Mouse (Mus musculus): Measurements from ENCODE around the gene Gm44790. TPM values are rescaled to one million over a fixed set of nuclear protein-coding genes. Genes with fewer than 3 reads are reported as not detected.

Gm44790 gene
- total and polyA plus RNA-seq, 3 experiments: 0.29 to 0.77 TPM; not detected in 1

GRCm38 (mm10) chr6:86438272-86439118 is 12.0 kb downstream of the Gm44790 start, which contains the start of gene C87436 (continued):
- peak; percentile 98 for TF ChIP-seq MXI1 (IDR thresholded peaks at IDR 0.05; ENCODE audit: low read depth, low read length)
- TF ChIP-seq POLR2A (IDR thresholded peaks at IDR 0.05; ENCODE audit: control insufficient read depth in 1 of 2, insufficient read depth in 1 of 2, low read depth in 1 of 2, low read length in 2 of 2, poor library complexity in 1 of 2): peak; percentile 22 to 85
- TF ChIP-seq ZC3H11A (IDR thresholded peaks at IDR 0.05; ENCODE audit: low read depth, low read length): 0 out of 2 replicates have a peak, but pooled peaks have one; percentile 0
- TF ChIP-seq BHLHE40 (IDR thresholded peaks at IDR 0.05; ENCODE audit: borderline replicate concordance, low read depth, low read length): peak; percentile 63; the same call in 1 of the 2 replicates
- peak; percentile 92 for TF ChIP-seq POLR2AphosphoS2 (IDR thresholded peaks at IDR 0.05; ENCODE audit: low read length)
- peak; percentile 95 for TF ChIP-seq MAX (IDR thresholded peaks at IDR 0.05; ENCODE audit: low read length)
- no peak for TF ChIP-seq MAZ (IDR thresholded peaks at IDR 0.05; ENCODE audit: low read depth, low read length)
- peak; percentile 37; the same call in 1 of the 2 replicates for TF ChIP-seq ETS1 (IDR thresholded peaks at IDR 0.05; ENCODE audit: low read depth, low read length)

GRCm38 (mm10) chr6:86439119-86439496 is 12.7 kb downstream of the Gm44790 start:
- Histone ChIP-seq H3K4me1 (ENCODE audit: control insufficient read depth in 1 of 2, insufficient read depth in 2 of 2, low read length in 2 of 2) (peaks cover 0 to 10% of the 10 kb centered on the region in 2 experiments; a peak in 2 of 4 replicates), H3K9me3 (replicated peaks; ENCODE audit: insufficient read depth, low read length) (no peaks in the 10 kb centered on the region), H3K27me3 (ENCODE audit: control insufficient read depth in 1 of 2, insufficient read depth in 2 of 2, low read length in 2 of 2) (no peaks in the 10 kb centered on the region), H3K79me2 (ENCODE audit: control insufficient read depth, insufficient read depth, low read length, poor library complexity) (peaks cover 15% of the 10 kb centered on the region), H3K4me3 (ENCODE audit: control insufficient read depth in 1 of 2, insufficient read depth in 1 of 2, low read depth in 2 of 2, low read length in 2 of 2) (peak overlapping the region; percentile 80 to 99), H3K27ac (ENCODE audit: control insufficient read depth, low read depth, low read length) (peak overlapping the region; percentile 100), H3K9ac (ENCODE audit: control insufficient read depth, low read depth, low read length, poor library complexity, severe bottlenecking) (peak overlapping the region; percentile 99), H3K36me3 (ENCODE audit: control insufficient read depth in 1 of 2, insufficient read depth in 2 of 2, low read length in 2 of 2) (peaks cover 2 to 15% of the 10 kb centered on the region in 2 experiments; a peak in 3 of 4 replicates)
- DNase-seq (ENCODE audit: low read depth, low spot score): no peak
- TF ChIP-seq EP300 (IDR thresholded peaks at IDR 0.05; ENCODE audit: low read depth in 1 of 2, low read length in 2 of 2) (no peak), TAL1 (IDR thresholded peaks at IDR 0.05; ENCODE audit: low read length) (no peak), POLR2AphosphoS2 (IDR thresholded peaks at IDR 0.05; ENCODE audit: low read length) (no peak), USF2 (IDR thresholded peaks at IDR 0.05; ENCODE audit: borderline replicate concordance in 1 of 2, insufficient read depth in 1 of 2, low read depth in 1 of 2, low read length in 2 of 2) (no peak), UBTF (IDR thresholded peaks at IDR 0.05; ENCODE audit: borderline replicate concordance, insufficient read depth, low read depth, low read length) (no peak), ETS1 (IDR thresholded peaks at IDR 0.05; ENCODE audit: low read depth, low read length) (no peak), POLR2AphosphoS5 (IDR thresholded peaks at IDR 0.05; ENCODE audit: borderline replicate concordance, low read depth, low read length) (no peak), ZMIZ1 (IDR thresholded peaks at IDR 0.05; ENCODE audit: low read depth, low read length) (no peak), POLR2A (IDR thresholded peaks at IDR 0.05; ENCODE audit: control insufficient read depth in 1 of 2, insufficient read depth in 1 of 2, low read depth in 1 of 2, low read length in 2 of 2, poor library complexity in 1 of 2) (0 out of 4 replicates have a peak, but pooled peaks of 1 of the 2 experiments have one; percentile 30), MAFK (IDR thresholded peaks at IDR 0.05; ENCODE audit: borderline replicate concordance, low read depth, low read length) (no peak), MXI1 (IDR thresholded peaks at IDR 0.05; ENCODE audit: low read depth, low read length) (no peak), MYB (IDR thresholded peaks at IDR 0.05; ENCODE audit: low read depth, low read length) (no peak), SIN3A (IDR thresholded peaks at IDR 0.05; ENCODE audit: low read length) (no peak), ZNF384 (IDR thresholded peaks at IDR 0.05; ENCODE audit: low read depth, low read length) (0 out of 2 replicates have a peak, but pooled peaks have one; percentile 9), CHD1 (IDR thresholded peaks at IDR 0.05; ENCODE audit: low read depth, low read length) (0 out of 2 replicates have a peak, but pooled peaks have one; percentile 30), MAX (IDR thresholded peaks at IDR 0.05; ENCODE audit: low read length) (no peak), JUND (IDR thresholded peaks at IDR 0.05; ENCODE audit: low read depth, low read length) (0 out of 2 replicates have a peak, but pooled peaks have one; percentile 3), CHD2 (IDR thresholded peaks at IDR 0.05; ENCODE audit: low read length) (no peak), HCFC1 (IDR thresholded peaks at IDR 0.05; ENCODE audit: low read depth, low read length) (no peak), RAD21 (IDR thresholded peaks at IDR 0.05; ENCODE audit: low read depth, low read length) (no peak), TCF12 (IDR thresholded peaks at IDR 0.05; ENCODE audit: low read depth, low read length) (no peak), USF1 (IDR thresholded peaks at IDR 0.05; ENCODE audit: low read depth, low read length) (no peak), E2F4 (IDR thresholded peaks at IDR 0.05; ENCODE audit: borderline replicate concordance, low read depth, low read length) (no peak), NRF1 (IDR thresholded peaks at IDR 0.05; ENCODE audit: insufficient read depth, low read depth, low read length, poor library complexity, severe bottlenecking) (no peak), CTCF (IDR thresholded peaks at IDR 0.05 in 2 of 3, conservative IDR thresholded peaks at IDR 0.05 in 1 of 3; ENCODE audit: control insufficient read depth in 1 of 3, insufficient read depth in 1 of 3, low read depth in 2 of 3, low read length in 3 of 3, poor library complexity in 1 of 3, severe bottlenecking in 1 of 3) (peak in 1 of 3 experiments; percentile 12; a peak in 1 of 6 replicates), BHLHE40 (IDR thresholded peaks at IDR 0.05; ENCODE audit: borderline replicate concordance, low read depth, low read length) (no peak)
